Mouse (Mus musculus): Measurements from ENCODE around the gene Psg26. TPM values are rescaled to one million over a fixed set of nuclear protein-coding genes. Genes with fewer than 3 reads are reported as not detected.
"Not testable (repeated sequence)": the region's sequence is repeated elsewhere in the genome, so short reads cannot be mapped to it uniquely, and the experiment has no call there.

The Psg26 gene
- not detected for total RNA-seq (2022)

- DNase-seq (ENCODE audit: low spot score) = no peak
These were observed at the start of gene Psg26 for GRCm38 (mm10) chr7:18484077-18484476. Psg26 (minus strand) TSS chr7:18484177.

GRCm38 (mm10) chr7:18533420-18533819 lies 49.4 kb upstream of the Psg26 start:
- DNase-seq (ENCODE audit: low spot score) = no peak

- no peak for DNase-seq (ENCODE audit: low spot score)
These were observed 48.2 kb upstream of the Psg26 start, which contains the start of gene Psg25 for GRCm38 (mm10) chr7:18532169-18532568. Psg25 (minus strand) TSS chr7:18532269.

- no peak for DNase-seq (ENCODE audit: low spot score)
These were observed 40.7 kb upstream of the Psg26 start for GRCm38 (mm10) chr7:18524668-18525067.

DNA sequence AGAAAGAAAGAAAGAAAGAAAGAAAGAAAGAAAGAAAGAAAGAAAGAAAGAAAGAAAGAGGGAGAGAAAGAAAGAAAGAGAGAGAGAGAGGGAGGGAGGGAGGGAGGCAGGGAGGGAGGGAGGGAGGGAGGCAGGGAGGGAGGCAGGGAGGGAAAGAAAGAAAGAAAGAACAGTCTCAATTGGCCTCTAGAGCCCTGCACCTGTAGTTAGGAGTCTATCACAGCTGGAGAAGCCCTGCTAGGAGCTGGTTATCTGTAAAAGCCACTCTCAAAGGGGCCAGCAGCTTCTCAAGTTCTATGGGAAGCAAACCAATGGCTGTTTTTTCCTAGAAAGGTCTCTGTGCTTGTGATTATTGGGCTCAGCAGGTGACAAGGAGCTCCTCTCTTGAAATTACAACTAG lies 28.9 kb upstream of the Psg26 start:
- not testable (repeated sequence) for DNase-seq (ENCODE audit: low spot score)

DNA sequence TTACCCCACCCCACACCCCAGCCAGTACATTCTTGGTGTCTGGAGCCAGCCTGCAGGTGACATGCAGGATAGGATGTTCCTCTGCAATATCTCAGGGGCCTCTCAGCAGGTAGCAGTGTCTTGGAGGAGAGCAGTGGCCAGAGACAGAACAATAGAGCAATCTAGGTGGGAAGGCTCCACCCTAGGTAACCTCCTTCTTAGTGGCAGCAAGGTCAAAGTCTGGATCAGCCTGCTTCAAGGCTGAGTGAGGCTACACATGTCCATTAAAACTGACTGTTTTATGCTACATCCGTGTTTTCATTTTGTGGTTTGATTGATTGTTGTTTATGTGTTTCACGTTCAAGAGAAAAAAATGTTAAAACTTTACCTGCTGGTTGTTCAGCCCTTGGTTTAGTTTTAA lies 28.4 kb upstream of the Psg26 start:
- DNase-seq (ENCODE audit: low spot score) = not testable (repeated sequence)

DNA sequence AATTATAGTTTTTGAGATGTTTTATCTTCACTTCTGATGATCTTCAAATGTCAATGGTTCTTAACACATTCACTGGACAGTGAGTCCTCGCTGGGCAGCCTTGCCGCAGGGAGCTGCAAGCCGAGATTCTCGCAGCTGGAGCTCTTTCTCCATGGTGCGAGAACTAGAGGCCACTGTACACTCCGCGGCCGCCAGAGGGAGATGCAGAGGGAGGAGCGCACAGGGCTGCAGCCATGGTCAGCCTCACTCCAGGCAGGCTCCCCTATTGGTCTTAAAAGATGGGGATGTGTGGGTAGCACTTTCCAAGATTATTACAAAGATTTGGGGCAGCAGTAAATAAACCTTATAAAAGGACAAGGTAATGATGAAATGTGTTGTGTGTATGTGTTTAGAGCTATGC lies 27.5 kb upstream of the Psg26 start:
- DNase-seq (ENCODE audit: low spot score) = no peak

DNA sequence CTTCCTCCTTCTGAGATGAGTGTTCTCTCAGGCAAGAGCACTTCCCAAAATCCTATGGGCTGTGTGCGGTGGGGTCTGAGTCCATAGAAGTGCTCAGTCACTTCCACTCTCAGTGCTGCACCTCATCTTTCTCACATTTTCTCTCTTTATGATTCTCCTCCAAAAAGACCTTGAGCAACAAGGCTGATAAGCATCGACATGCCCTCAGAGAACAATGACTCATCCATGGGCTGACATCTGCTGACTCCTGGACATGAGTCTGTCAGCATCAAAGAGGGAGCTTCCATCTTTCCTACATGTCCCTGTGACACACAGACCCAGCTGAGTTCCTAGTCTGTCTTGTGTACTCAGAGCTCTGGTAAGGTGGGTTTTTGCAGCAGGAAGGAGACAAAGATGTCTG lies 52.0 kb downstream of the Psg26 start, which contains the start of gene Psg28:
TSS of gene Psg28 (minus strand) at position 101 of the 400 bp plus-strand sequence.
- DNase-seq (ENCODE audit: low spot score) = not testable (repeated sequence)

Other genes with a start within 250 kb of the Psg26 start
- not detected for gene Mill1, start 238.8 kb downstream of the Psg26 start, total RNA-seq (2022)
- not detected for gene Psg18, start 129.2 kb downstream of the Psg26 start, total RNA-seq (2022)
- not detected for gene Psg28, start 52.1 kb downstream of the Psg26 start, total RNA-seq (2022)
- not detected for gene Psg25, start 48.1 kb upstream of the Psg26 start, total RNA-seq (2022)
- not detected for gene Psg27, start 83.1 kb upstream of the Psg26 start, total RNA-seq (2022)
- not detected for gene Psg23, start 132.3 kb upstream of the Psg26 start, total RNA-seq (2022)
- gene Psg21, start 172.5 kb upstream of the Psg26 start, total RNA-seq (2022) = not detected
- gene Psg20, start 202.0 kb upstream of the Psg26 start, total RNA-seq (2022) = not detected
- gene Psg22, start 233.9 kb upstream of the Psg26 start, total RNA-seq (2022) = not detected